Mouse (Mus musculus) adrenal gland, postnatal 10 days (tissue): ENCODE results near the gene Wdfy1. TPM values are rescaled to one million over a fixed set of nuclear protein-coding genes. Genes with fewer than 3 reads are reported as not detected.
A peak's percentile ranks its signal among the peaks of the same experiment; 100 is the strongest.

Source experiments
- DNase-seq: peaks from one replicate; pipeline ENCODE4 v3.0.0; 2021; ENCODE audit warnings: mixed read lengths
- total RNA-seq, 2 experiments: library from RNA; stranded (reverse); gene quantifications; 2 replicates each; pipeline ENCODE4 v1.2.3; 2021

The Wdfy1 gene
- total RNA-seq, 2 experiments from 2014 or later, result 35.4 to 40.8 TPM

- no peak for DNase-seq
Measured at GRCm38 (mm10) chr1:79711147-79712126, 64.5 kb downstream of the Wdfy1 start.

GRCm38 (mm10) chr1:79710678-79711077, 65.3 kb downstream of the Wdfy1 start:
- no peak for DNase-seq

GRCm38 (mm10) chr1:79710216-79710615, 65.7 kb downstream of the Wdfy1 start:
- no peak for DNase-seq

DNA sequence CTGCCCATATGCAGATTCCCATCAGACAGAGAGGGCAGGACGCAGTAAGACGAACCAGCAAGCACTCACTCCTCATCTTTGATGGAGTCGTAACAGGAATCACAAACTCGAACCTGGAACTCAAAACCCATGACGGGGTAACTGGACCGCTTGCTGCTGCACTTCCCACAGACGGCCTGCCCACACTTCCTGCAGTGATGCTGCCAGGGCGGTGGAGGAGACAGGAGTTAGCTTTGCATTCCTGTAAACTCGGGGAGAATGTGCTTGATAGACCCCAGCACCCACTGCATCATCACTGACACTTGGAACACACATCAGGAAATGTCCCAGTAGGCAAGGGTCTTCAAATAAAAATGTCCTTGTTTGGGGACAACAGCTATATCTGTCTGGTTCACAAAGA, 68.6 kb downstream of the Wdfy1 start:
- DNase-seq, result no peak

DNA sequence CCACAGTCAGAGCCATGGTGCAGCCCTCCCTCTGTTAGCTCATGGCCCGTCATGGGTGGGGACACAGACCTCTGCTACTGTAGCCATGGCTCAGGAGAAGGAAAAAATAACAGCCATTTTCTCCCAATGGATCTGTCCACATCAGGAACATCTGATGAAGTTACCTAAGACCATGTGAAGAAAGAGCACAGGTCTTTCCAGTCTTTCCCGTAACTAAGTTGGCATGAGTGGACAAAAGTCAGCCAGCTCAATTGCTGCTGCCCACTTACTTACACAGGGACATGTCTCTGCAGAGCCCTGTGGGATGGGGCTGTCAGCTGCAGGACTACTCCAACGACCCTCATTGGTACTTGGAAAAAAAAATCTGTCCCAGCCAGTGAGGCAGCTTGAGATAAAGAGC, 69.2 kb downstream of the Wdfy1 start:
- no peak for DNase-seq

DNA sequence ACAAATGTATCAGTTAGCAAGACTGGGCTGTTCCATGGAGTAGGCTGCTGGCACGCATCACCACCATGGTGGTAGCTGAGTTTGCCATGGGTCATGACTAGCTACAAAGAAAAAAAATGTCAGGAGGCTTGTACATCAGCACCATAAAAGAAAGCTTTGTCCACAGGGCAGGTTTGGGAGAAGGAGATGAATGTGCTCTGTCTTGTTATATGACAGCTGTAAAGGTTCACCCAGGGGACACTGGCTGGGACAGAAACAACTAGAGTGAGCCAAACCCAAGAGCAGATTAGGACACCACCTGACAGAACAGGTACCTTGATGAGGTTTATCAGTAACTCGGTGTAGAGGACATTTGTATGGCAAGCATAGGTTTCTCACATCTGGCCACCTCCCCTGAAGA, 71.3 kb downstream of the Wdfy1 start:
- no peak for DNase-seq

DNA sequence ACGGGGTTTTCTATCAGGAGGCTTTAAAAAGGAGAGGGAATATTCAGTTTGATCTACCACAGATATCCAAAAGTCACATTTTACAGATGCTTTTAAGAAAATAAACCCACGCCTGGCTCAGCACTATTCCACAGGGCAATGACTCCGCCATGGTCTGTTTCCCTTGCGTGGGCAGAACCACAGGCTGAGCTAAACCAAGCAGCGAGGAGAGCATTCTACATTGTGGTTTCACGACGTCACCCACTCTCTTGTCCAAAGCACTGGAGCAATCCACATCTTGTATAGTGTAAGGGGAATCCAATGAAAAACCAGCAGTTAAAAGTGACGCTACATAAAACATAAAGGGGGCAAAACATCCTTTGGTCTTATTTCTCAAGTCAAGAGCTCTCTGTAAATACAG, 72.4 kb downstream of the Wdfy1 start:
- DNase-seq, result no peak

- DNase-seq, result no peak
Measured at GRCm38 (mm10) chr1:79698506-79698905, 77.4 kb downstream of the Wdfy1 start.

- DNase-seq, result peak; percentile 34
Measured at GRCm38 (mm10) chr1:79697382-79697781, 78.6 kb downstream of the Wdfy1 start.

DNA sequence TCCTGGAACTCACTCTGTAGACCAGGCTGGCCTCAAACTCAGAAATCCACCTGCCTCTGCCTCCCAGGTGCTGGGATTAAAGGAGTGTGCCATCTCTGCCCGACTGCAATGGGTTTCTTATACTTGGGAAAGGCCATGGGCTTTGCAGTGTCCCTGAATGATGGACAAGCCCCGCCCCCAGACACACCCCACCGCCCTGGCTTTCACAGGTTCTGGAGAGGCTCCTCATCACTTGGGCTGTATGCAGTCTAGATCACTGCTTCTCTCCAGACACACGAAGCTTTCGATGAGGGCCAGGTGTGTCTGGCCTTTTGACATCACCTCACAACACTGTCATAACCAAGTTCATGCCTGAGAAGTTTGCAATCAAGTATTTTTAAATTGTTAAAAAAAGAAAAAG, 79.0 kb downstream of the Wdfy1 start:
- DNase-seq, result no peak

DNA sequence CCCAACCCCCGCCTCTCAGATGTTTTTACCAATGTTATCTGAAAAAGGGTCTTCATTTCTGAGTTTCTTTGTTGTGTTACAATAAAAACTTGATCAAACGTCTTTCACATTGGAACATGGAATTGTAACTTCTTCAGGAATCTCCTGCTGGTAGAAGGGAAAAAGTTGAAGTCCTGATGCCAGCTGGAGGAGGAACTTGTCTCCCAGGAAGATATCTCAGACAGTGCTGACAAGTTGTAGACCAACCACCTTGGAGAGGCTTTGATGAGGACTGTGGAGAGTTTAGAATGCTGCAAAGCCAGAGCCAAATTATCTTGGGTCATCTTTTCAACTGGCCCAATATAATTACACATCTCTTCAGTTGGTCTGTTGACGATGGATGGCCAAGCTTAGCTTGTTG, 83.5 kb downstream of the Wdfy1 start:
- no peak for DNase-seq

- no peak for DNase-seq
Measured at GRCm38 (mm10) chr1:79687254-79687653, 88.7 kb downstream of the Wdfy1 start.

DNA sequence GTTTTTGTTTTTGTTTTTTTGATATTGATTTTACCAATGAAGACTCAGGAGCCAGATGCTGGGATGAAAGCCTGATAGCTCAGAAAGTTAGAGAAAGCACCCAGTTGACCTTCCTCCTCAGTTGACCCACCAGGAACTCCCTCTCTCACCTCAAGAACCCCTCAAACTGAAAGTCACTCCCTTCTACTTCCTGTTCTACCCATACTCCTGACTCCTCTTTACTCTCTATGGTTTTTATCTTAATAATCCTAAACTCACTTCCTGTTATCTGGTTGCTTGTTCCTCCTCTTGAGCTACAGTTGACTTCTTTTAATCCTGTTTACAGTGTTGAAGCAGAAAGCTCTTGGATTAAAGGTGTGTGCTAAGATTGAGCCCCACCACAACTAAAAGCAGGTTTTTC, 91.9 kb downstream of the Wdfy1 start:
- no peak for DNase-seq

- DNase-seq, result no peak
Measured at GRCm38 (mm10) chr1:79682936-79683335, 93.0 kb downstream of the Wdfy1 start.

- no peak for DNase-seq
Measured at GRCm38 (mm10) chr1:79680777-79681176, 95.2 kb downstream of the Wdfy1 start.

DNA sequence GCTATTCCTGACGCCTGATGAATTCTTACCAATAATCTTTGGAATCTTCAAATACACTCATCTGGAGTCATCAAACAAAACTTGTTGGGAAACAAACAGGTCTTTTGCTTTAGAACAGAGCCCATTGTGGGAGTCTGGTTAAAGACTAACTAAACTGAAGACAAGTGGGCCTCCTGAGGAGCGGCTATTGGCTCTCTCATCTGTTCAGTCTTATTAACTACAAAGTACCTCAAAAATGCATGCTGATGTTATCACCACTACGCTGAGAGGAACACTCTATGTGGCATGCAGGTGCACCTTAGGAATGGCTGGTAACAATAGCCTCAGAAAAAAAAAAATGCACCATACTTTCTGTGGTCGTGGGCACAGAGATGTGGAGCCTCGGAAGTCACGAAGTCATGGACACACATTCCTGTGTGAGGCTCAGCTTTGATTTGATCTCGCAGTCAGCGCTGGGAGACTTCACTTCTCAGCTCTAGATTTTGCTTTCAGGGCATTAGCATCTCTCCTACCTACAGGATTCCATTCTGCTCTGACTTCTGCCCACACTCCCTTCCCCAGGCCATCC, 97.7 kb downstream of the Wdfy1 start:
- no peak for DNase-seq

DNA sequence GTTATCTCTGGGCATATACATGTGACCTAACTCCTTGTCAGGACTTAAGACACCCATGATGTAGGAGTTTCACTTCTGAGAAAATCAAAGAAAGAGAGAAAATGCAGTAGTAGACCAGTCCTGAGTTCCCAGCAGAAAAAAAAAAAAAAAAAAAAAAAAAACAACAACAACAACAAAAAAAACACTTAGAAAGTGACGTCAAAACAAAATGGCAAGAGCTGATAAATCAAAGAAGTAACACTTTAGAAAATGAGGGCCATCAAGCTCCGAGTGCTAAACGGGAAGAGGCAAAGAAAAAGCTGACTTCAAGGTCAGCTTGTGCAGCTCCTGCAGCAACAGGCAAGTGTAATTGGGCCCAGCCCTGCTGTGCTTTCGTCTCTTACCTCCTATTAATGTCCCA, 100.2 kb downstream of the Wdfy1 start:
- no peak for DNase-seq

- peak; percentile 43 for DNase-seq
Measured at GRCm38 (mm10) chr1:79671543-79672337, 104.2 kb downstream of the Wdfy1 start, which contains the start of gene Ap1s3. Ap1s3 (minus strand) TSS chr1:79671972.

DNA sequence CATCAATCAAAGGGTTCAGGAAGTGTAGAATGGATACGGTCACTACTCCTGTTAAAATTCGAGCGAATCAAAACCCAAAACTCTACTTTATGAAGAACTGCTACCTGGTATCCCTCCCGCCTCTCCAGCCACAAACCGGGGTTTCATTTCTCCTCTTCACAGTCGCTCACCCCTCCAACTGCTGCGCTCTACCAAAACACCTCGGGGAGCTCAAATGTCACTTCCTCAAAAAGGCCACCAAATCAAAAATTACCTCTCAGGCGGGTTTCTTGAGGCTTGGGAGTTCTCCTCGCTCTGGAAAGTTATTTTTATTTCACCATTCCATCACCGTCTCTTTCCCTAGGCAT, 104.8 kb downstream of the Wdfy1 start:
- no peak for DNase-seq

DNA sequence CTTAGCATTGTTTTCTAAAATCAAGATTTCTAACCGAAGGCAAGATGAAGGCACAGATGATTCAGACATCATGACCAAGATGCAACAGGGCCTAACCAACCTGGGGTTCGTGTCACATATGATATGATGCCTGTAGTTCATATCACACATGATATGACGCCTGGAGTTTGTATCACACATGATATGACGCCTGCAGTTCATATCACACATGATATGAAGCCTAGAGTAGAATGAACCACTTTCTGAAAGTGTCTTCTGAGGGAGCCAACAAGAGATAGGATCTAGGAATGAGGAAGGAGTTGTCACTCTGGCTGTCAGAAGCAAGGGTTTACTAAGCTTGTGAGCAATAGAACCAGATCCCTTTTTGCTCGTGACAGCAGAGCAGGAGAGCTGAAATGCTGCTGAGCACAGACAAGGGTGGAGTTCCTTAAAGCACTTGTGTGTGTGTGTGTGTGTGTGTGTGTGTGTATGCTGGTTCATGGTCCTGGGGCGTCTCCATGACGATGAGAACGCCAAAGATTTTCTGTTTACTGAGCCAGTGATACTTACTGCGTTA, 106.4 kb downstream of the Wdfy1 start:
- no peak for DNase-seq

DNA sequence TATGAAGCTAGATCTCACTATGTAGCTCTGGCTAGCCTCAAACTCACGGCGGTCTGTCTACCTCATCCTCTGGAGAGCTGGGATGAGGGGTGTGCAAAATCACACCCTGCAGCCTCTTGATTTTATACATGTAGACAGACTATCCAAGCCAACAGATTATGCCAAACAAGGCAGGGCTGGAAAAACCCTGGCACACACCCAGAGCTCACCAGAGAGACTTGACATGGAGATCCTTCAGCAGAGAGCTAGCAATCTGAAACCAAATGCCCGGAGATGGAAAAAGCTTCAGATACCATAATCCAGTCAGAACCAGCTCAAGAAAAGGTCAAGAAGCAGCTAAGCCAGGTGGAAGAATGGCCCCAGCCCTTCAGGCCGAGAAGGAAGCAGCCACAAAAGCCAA, 111.0 kb downstream of the Wdfy1 start:
- no peak for DNase-seq

DNA sequence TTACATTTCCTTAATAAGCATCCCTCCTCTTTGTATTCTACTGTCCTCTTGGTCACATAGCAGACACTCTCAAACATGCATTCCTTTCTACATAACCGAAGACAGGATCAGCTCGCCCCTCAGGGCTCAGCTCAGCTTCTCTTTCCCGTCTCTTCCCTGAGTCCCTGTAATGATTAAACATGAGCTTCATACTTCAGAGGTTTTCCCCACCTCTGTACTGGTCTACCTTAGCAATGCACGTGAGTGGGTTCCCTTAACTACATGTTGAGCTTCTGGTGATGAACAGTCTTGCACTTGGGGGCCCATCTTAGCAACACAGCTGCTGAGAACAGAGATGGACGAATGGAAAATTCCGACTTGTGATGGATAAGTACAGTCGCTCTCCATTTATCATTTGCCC, 116.3 kb downstream of the Wdfy1 start:
- no peak for DNase-seq

DNA sequence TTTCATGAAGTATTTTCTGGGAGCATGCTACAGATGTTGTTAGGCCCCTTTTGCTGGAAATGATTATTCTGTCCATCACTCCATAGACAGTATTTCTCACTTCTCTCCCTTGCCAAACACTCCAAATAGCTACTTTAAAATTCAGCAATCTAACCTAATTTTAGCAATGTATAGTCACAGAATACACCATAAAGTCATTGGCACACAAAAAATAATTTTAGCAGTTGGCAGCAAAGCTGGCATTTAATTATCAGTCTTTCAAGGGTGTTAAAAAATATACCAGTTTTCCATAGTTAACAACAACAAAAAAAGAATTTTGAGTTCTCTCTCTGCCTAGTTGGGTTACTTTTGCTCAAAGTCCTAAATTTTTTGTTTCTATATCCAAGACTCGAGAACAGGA, 118.5 kb downstream of the Wdfy1 start:
- no peak for DNase-seq
